In the genomic region with DNA sequence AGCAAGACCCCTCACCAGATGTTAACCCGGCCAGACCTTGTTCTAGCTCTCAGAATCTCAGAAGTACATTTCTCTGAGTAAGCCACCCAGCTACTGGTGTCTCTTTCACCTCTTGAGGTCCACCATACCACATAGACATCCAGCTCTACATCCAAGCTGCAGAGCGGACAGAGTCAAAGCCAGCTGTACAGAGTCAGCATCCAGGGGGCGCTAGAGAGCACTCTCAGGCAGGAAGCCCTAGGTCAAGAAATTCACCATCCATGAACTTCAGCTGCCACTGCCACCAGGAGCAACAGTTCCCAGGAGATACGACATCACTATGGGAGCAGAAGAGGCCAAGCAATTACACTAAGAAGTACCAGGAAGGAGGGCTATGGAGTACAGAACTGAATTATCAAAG, we compare ENCODE assay signal across 8 mouse cellular contexts.
DNase-seq lines count a peak whose midpoint lies in the region; ATAC-seq lines count a peak whose summit lies in the region.

No protein-coding gene starts in this region.

- no peak overlapping the region for H3K4me3 ChIP-seq in hindbrain, embryonic 10.5 days
- no peak overlapping the region for H3K4me3 ChIP-seq in hindbrain, embryonic 12.5 days
- H3K4me3 ChIP-seq in forebrain, embryonic 14.5 days (ENCODE audit: low read depth, low read length) = no peak overlapping the region

- no peak overlapping the region for H3K27ac ChIP-seq in hindbrain, embryonic 10.5 days
- H3K27ac ChIP-seq in hindbrain, embryonic 12.5 days = no peak overlapping the region
- no peak overlapping the region for H3K27ac ChIP-seq in forebrain, embryonic 14.5 days (ENCODE audit: low read depth, low read length)

- H3K4me2 ChIP-seq in hindbrain, embryonic 12.5 days (replicated peaks) = no peak overlapping the region
- H3K4me2 ChIP-seq in forebrain, embryonic 14.5 days (ENCODE audit: low read length) = no peak overlapping the region

- H3K9ac ChIP-seq in hindbrain, embryonic 12.5 days = no peak overlapping the region
- no peak overlapping the region for H3K9ac ChIP-seq in forebrain, embryonic 14.5 days (ENCODE audit: low read length)

- no peaks in the 10 kb centered on the region for H3K4me1 ChIP-seq in hindbrain, embryonic 10.5 days (replicated peaks)
- no peaks in the 10 kb centered on the region for H3K4me1 ChIP-seq in hindbrain, embryonic 12.5 days
- no peaks in the 10 kb centered on the region for H3K4me1 ChIP-seq in forebrain, embryonic 14.5 days (ENCODE audit: control insufficient read depth, insufficient read depth, low read length)

- H3K9me3 ChIP-seq in hindbrain, embryonic 10.5 days = no peaks in the 10 kb centered on the region
- H3K9me3 ChIP-seq in hindbrain, embryonic 12.5 days (replicated peaks) = no peaks in the 10 kb centered on the region
- H3K9me3 ChIP-seq in forebrain, embryonic 14.5 days (replicated peaks; ENCODE audit: control insufficient read depth, low read length) = no peaks in the 10 kb centered on the region

- 53% methylated on average over 4 of the region's 4 CpGs for WGBS in hindbrain, embryonic 10.5 days
- 53% methylated on average over 4 of the region's 4 CpGs for WGBS in hindbrain, embryonic 12.5 days
- 59% methylated on average over 4 of the region's 4 CpGs for WGBS in forebrain, embryonic 14.5 days

- no peaks in the 10 kb centered on the region for H3K36me3 ChIP-seq in hindbrain, embryonic 10.5 days
- H3K36me3 ChIP-seq in hindbrain, embryonic 12.5 days = no peaks in the 10 kb centered on the region
- no peaks in the 10 kb centered on the region for H3K36me3 ChIP-seq in forebrain, embryonic 14.5 days (ENCODE audit: control insufficient read depth, insufficient read depth, low read length)

- no peaks in the 10 kb centered on the region for H3K27me3 ChIP-seq in hindbrain, embryonic 10.5 days (ENCODE audit: insufficient read depth, poor library complexity, severe bottlenecking)
- no peaks in the 10 kb centered on the region for H3K27me3 ChIP-seq in hindbrain, embryonic 12.5 days
- no peaks in the 10 kb centered on the region for H3K27me3 ChIP-seq in forebrain, embryonic 14.5 days (replicated peaks; ENCODE audit: control insufficient read depth, insufficient read depth, low read length)

- DNase-seq in hindbrain, embryonic 10.5 days (ENCODE audit: low spot score) = peak; percentile 57
- DNase-seq in urinary bladder, postnatal 14 days (ENCODE audit: low spot score) = peak; percentile 22
- DNase-seq in urinary bladder, postnatal 10 days (ENCODE audit: low spot score) = no peak
- DNase-seq in cerebellum, postnatal 36 days = peak; percentile 32 to 36
- peak; percentile 66 to 70 for DNase-seq in kidney, postnatal 4 days
- DNase-seq in retina, postnatal 1 day = peak; percentile 51
- DNase-seq in forebrain, embryonic 14.5 days (ENCODE audit: low spot score) = no peak

- ATAC-seq in hindbrain, embryonic 12.5 days (ENCODE audit: low FRiP score) = no peak
- no peak for ATAC-seq in forebrain, embryonic 14.5 days

Comparison
In these comparisons a context has a peak if more than half of its experiments do, and no peak if none do; other contexts are left out.
1. DNase-seq: peak in hindbrain, embryonic 10.5 days (single experiment), urinary bladder, postnatal 14 days (single experiment), cerebellum, postnatal 36 days (2 of 2), kidney, postnatal 4 days (2 of 2) and retina, postnatal 1 day (single experiment); none in urinary bladder, postnatal 10 days (single experiment) and forebrain, embryonic 14.5 days (single experiment).